Mouse (Mus musculus): ENCODE measurements at regions not wholly inside any gene's neighbourhood (a gene's known extent, or its start where the extent isn't known, plus 50 kb on each side); places are given as distances from the start of the nearest gene placed in this dataset.

GRCm38 (mm10) chr7:70279101-70279500 is 87.4 kb downstream of the Nr2f2 start:
- TF ChIP-seq GATA1 (IDR thresholded peaks at IDR 0.05; ENCODE audit: low read length) = no peak
- TF ChIP-seq TAL1 (IDR thresholded peaks at IDR 0.05; ENCODE audit: low read length) = no peak

All from erythroblast, embryonic 14.5 days (primary cell).